Mouse (Mus musculus) hindbrain, embryonic 10.5 days (tissue): ENCODE data around the gene Cop1. TPM values are rescaled to one million over a fixed set of nuclear protein-coding genes. Genes with fewer than 3 reads are reported as not detected.

Source experiments
- DNase-seq: peaks from one replicate; pipeline ENCODE4 v3.0.0-alpha.2; 2017; ENCODE audit warnings: low spot score
- H3K27ac ChIP-seq: fragments of 300-500 bp; sonication (generic); 2 replicates; pipeline ENCODE4 v1.5.1; 2016; ENCODE audit warnings: mild to moderate bottlenecking, moderate library complexity
- H3K27me3 ChIP-seq: fragments of 300-500 bp; sonication (generic); 2 replicates; pipeline ENCODE4 v1.6.1; 2016; ENCODE audit warnings: mild to moderate bottlenecking; ENCODE audit not compliant: poor library complexity, insufficient read depth, severe bottlenecking
- H3K36me3 ChIP-seq: fragments of 300-500 bp; sonication (generic); 2 replicates; pipeline ENCODE4 v1.6.1; 2016; ENCODE audit warnings: mild to moderate bottlenecking, moderate library complexity
- H3K4me1 ChIP-seq: fragments of 300-500 bp; sonication (generic); replicated peaks from 2 replicates; pipeline ENCODE4 v1.6.1; 2016; ENCODE audit warnings: mild to moderate bottlenecking
- H3K4me3 ChIP-seq: fragments of 300-500 bp; sonication (generic); 2 replicates; pipeline ENCODE4 v1.5.1; 2016; ENCODE audit warnings: mild to moderate bottlenecking, moderate library complexity
- H3K9me3 ChIP-seq: fragments of 300-500 bp; sonication (generic); 2 replicates; pipeline ENCODE4 v1.6.1; 2016; ENCODE audit warnings: mild to moderate bottlenecking, moderate library complexity
- WGBS: fragments of 180-500 bp; shearing (Covaris S2); methylation state at CpG from one replicate; pipeline ENCODE4 v1.1.7; 2016; 5-methylcytosine and 5-hydroxymethylcytosine counted together
- polyA plus RNA-seq: library from polyadenylated mRNA; unstranded; fragments of >200 nt; fragmentation: Nextera tagmentation; extraction: Ambion mirVana; gene quantifications from 2 replicates; pipeline ENCODE4 v1.2.1, GENCODE M21; 2016

Cop1 gene
- polyA plus RNA-seq, 1 experiment from 2014 or later = 21.4 TPM

DNA sequence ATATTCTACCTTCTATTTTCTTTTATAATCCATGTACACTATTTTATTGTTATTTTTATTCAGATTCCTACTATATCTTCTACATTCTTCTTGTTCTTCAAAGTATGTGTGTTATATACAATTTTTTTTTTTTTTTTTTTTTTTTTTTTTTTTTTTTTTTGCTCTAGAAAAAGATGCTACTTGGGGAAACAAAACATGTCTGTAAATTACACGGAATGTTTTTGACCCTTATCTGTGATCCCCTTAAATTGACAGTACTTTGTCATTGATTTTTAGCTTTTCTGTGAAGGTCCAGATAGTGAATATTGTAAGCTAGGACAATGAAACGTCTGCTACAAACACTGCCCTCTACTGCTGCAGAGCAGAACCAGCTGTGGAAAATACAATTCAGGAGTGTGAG is 81.5 kb downstream of the Cop1 start:
- WGBS = 79% methylated on average over 2 of the region's 2 CpGs
- H3K4me1 ChIP-seq = no peaks in the 10 kb centered on the region

DNA sequence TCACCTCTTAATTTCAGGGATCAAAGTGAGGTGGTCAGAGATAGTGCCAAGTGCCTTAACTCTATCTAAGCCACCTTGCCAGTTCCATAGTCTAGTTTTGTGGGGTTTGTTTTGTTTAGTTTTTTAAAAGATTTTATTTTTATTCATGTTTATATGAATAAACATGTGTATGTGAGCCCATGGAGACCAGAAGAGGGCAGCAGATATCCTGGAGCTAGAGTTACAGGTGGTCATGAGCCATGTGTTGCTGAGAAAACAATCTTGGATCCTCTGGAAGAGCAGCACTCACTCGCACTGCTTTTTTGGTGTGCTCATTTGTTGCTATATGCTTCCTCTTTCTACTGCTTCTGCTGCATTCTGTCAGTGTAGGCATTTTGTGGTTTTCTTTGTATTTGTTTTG is 90.5 kb downstream of the Cop1 start:
- WGBS = 77% methylated on average over 1 of the region's 1 CpGs
- Histone ChIP-seq H3K36me3 (peaks cover 51% of the 10 kb centered on the region), H3K4me1 (no peaks in the 10 kb centered on the region), H3K27me3 (no peaks in the 10 kb centered on the region), H3K4me3 (no peak overlapping the region), H3K9me3 (no peaks in the 10 kb centered on the region), H3K27ac (no peak overlapping the region)
- DNase-seq = no peak

More for the DNA sequence above, 81.5 kb downstream of the Cop1 start:
- DNase-seq = no peak
- H3K4me3 ChIP-seq = no peak overlapping the region
- no peaks in the 10 kb centered on the region for H3K9me3 ChIP-seq
- no peak overlapping the region for H3K27ac ChIP-seq
- H3K36me3 ChIP-seq = peaks cover 37% of the 10 kb centered on the region
- no peaks in the 10 kb centered on the region for H3K27me3 ChIP-seq

DNA sequence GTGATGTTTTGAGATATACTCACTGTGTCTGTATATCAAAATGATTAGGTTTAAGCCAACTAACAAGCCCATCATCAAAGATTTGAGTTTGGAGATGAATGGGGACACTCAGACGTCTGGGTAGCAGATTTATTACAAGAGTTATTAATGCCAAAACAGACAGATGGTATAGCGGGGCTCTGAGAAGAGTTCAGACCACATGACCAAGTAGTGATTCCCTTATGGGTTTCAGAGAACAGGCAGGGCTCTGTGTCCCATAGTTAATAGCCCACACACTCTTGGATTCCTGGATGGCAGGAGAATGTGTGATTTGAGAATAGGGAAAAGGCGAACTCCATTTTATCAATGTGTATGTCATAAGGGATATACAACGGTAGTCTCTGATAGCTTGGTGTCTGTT is 98.9 kb downstream of the Cop1 start:
- 89% methylated on average over 4 of the region's 4 CpGs for WGBS
- H3K4me1 ChIP-seq = no peaks in the 10 kb centered on the region
- DNase-seq = no peak
- H3K27me3 ChIP-seq = no peaks in the 10 kb centered on the region
- H3K4me3 ChIP-seq = no peak overlapping the region
- peaks cover 87% of the 10 kb centered on the region for H3K36me3 ChIP-seq
- no peak overlapping the region for H3K27ac ChIP-seq
- H3K9me3 ChIP-seq = no peaks in the 10 kb centered on the region

DNA sequence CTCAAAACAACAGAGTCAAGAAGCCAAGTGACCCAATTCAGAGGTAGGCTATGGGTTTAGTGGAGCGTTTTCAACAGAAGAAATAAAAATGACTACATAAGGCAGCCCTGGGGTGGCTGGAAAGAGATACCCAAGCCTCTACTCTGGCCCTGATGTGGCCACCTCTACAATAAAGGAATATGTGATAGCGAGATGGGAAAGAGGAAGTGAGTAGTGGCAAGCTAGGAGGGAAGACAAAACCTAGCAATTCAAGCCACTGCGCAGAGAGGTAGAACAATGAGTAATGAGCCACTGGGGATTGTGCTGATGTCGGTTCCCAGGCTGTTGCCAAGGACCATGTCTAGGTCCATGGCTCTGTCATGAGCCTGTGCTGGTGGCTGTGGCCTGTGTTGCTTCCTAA is 102.0 kb downstream of the Cop1 start:
- peaks cover 91% of the 10 kb centered on the region for H3K36me3 ChIP-seq
- no peak overlapping the region for H3K27ac ChIP-seq
- WGBS = 92% methylated on average over 4 of the region's 4 CpGs
- no peaks in the 10 kb centered on the region for H3K27me3 ChIP-seq
- DNase-seq = no peak
- no peak overlapping the region for H3K4me3 ChIP-seq
- H3K9me3 ChIP-seq = no peaks in the 10 kb centered on the region
- H3K4me1 ChIP-seq = no peaks in the 10 kb centered on the region

DNA sequence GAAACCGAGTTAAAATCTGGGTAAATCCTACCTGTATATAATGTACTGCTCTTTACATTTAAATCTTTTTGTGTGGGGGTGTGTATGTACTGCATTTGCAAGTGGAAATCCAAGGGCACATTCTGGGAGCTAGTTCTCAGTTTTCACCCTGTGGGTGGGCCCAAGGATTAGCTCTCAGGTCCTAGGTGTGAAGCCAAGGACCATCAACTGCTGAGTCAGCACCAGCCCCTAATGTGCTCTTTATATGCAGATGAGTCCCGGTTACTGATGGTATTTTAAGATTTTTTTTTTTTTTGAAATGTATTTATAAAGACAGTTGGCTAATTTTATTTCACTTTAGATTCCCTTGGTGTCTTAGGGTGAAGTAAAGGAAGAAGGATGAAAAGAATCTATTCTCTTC is 110.2 kb downstream of the Cop1 start:
- no peaks in the 10 kb centered on the region for H3K4me1 ChIP-seq
- WGBS = 72% methylated on average over 2 of the region's 2 CpGs
- no peaks in the 10 kb centered on the region for H3K27me3 ChIP-seq
- peaks cover 68% of the 10 kb centered on the region for H3K36me3 ChIP-seq
- DNase-seq = no peak
- H3K27ac ChIP-seq = no peak overlapping the region
- no peaks in the 10 kb centered on the region for H3K9me3 ChIP-seq
- H3K4me3 ChIP-seq = no peak overlapping the region

DNA sequence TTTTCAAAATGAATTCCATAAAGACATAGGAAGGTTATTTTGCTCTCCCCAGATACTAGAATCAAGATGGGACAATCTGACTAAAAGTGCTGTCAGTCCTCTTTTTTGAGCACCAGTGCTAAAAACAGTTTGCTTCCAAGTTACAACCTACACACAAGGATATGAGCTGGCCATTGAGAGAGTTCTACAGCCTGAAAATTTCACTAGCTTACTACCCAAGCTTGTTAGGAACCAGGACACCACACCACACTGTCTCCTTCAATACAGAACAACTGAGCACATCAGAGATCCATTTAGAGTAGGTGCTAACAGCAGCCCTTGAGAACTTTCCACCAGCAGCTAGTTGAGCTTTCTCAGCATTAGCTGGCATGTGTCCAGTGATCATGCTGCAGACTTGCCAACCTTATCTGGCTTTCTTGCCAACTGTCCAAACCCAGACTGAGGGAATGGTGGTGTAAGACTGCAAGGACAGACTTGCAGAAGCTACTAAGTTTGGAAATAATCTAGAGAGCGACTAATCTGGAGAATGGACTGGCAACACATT is 123.0 kb downstream of the Cop1 start:
- no peak overlapping the region for H3K27ac ChIP-seq
- 96% methylated on average over 1 of the region's 1 CpGs for WGBS
- H3K4me3 ChIP-seq = no peak overlapping the region
- no peaks in the 10 kb centered on the region for H3K4me1 ChIP-seq
- H3K36me3 ChIP-seq = peaks cover 50% of the 10 kb centered on the region
- no peaks in the 10 kb centered on the region for H3K27me3 ChIP-seq
- H3K9me3 ChIP-seq = peaks cover 2% of the 10 kb centered on the region; the same call in 1 of the 2 replicates
- no peak for DNase-seq

DNA sequence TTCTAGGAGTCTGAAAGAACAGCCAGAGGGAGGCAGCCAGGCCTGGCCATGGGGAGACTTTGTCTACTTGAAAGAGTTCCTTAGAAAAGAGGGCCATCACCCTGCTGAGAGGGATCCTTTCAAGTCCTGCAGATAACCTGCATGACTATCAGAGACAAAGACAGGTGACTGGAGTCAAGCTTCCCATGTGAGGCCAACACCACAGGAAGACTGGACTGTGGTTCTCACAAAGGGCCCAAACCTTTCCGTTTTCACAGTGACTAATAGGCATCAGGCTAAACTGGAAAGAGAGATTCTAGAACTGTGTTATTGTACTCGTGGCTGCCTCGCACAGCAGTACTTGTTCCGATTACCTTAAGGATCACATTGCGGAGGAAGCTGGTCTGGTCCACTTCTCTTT is 126.6 kb downstream of the Cop1 start:
- Histone ChIP-seq H3K36me3 (peaks cover 22% of the 10 kb centered on the region), H3K9me3 (peaks cover 3% of the 10 kb centered on the region; the same call in 1 of the 2 replicates), H3K4me1 (no peaks in the 10 kb centered on the region), H3K4me3 (no peak overlapping the region), H3K27ac (no peak overlapping the region), H3K27me3 (no peaks in the 10 kb centered on the region)
- 66% methylated on average over 5 of the region's 5 CpGs for WGBS
- no peak for DNase-seq

DNA sequence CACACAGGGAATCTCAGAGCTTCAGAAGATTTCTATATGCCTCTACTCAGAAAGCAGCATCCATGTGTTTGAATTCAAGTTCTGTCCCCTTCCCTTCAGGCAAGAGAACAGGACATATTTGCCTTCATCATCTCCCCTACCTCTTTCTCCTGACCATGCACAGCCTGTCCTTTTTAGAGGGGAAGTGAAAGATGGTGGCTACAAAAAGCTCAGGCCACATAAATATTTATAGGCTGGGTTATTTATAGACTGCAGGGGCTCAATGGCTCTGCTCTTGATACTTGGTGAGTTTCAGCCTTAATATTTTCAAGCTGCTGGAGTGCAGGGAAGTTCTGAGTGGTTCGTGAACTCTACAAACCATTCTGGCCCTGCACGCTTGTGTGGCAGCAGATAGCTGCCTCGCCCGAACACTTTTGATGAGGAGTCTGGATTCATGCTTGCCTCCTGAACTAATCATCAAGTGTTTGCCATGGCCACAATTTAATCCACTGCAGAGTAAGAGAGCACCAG is 139.8 kb downstream of the Cop1 start:
- no peak overlapping the region for H3K27ac ChIP-seq
- H3K36me3 ChIP-seq = no peaks in the 10 kb centered on the region
- 87% methylated on average over 4 of the region's 4 CpGs for WGBS
- DNase-seq = no peak
- no peaks in the 10 kb centered on the region for H3K27me3 ChIP-seq
- H3K9me3 ChIP-seq = no peaks in the 10 kb centered on the region
- H3K4me1 ChIP-seq = no peaks in the 10 kb centered on the region
- H3K4me3 ChIP-seq = no peak overlapping the region

DNA sequence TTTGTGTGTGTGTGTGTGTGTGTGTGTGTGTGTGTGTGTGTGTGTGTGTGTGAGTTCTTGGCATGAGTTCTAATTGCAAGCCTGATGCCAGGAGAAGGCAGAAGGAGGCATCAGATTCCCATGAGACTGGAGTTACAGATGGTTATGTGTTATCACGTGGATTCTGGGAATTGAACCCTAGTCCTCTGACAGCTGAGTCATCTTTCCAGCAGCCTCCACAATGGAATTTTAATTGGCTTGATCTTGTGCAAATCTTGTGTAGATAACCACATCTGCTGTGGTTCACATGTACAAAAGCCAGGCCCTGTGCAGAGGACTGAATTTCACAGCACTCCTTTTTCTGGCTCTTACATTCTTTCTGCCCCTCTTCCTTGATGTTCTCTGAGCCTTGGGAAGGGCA is 150.1 kb downstream of the Cop1 start:
- DNase-seq = no peak
- Histone ChIP-seq H3K4me3 (no peak overlapping the region), H3K4me1 (no peaks in the 10 kb centered on the region), H3K9me3 (no peaks in the 10 kb centered on the region), H3K36me3 (no peaks in the 10 kb centered on the region), H3K27ac (no peak overlapping the region), H3K27me3 (no peaks in the 10 kb centered on the region)
- 83% methylated on average over 1 of the region's 1 CpGs for WGBS

DNA sequence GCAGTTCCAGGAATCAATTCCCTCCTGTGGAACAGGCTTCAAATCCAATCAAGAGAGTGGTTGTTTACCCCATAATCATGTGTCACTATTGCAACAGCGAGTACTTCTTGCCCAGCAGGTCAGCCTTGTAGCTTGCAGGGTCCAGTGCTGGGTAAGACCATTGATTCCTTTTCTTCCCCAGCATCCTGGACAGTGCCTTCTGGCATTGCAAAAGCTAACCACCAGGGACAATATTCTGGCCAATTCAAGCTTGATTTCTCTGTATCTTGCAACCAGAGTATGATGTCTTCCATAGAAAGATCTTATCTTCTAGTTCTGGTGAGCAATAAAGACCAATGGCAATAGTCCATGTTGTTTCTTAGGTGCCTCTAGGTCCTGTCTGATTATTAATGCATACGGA is 150.8 kb downstream of the Cop1 start:
- Histone ChIP-seq H3K36me3 (no peaks in the 10 kb centered on the region), H3K9me3 (no peaks in the 10 kb centered on the region), H3K4me1 (no peaks in the 10 kb centered on the region), H3K27ac (no peak overlapping the region), H3K4me3 (no peak overlapping the region), H3K27me3 (no peaks in the 10 kb centered on the region)
- no peak for DNase-seq
- WGBS = 86% methylated on average over 2 of the region's 2 CpGs

DNA sequence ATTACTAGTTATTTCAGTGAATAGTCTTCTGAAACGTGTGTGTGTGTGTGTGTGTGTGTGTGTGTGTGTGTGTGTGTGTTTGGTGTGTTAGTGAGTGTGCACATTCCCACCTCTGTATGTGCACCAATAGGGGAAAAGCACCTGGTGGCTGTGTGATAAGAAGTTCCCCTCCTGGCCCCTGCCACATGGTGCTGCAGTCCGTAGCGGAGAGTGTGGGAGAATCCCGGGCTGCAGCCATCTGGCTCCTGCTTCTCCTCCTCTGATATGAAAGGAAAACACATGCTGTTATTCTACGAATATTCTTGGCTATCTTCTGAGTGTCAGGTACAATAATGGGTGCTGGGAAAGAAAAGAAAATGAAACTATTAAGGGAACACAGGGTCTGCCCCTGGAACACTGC is 154.3 kb downstream of the Cop1 start:
- DNase-seq = no peak
- Histone ChIP-seq H3K4me3 (no peak overlapping the region), H3K9me3 (no peaks in the 10 kb centered on the region), H3K27me3 (no peaks in the 10 kb centered on the region), H3K36me3 (no peaks in the 10 kb centered on the region), H3K4me1 (no peaks in the 10 kb centered on the region), H3K27ac (no peak overlapping the region)
- 78% methylated on average over 5 of the region's 5 CpGs for WGBS

DNA sequence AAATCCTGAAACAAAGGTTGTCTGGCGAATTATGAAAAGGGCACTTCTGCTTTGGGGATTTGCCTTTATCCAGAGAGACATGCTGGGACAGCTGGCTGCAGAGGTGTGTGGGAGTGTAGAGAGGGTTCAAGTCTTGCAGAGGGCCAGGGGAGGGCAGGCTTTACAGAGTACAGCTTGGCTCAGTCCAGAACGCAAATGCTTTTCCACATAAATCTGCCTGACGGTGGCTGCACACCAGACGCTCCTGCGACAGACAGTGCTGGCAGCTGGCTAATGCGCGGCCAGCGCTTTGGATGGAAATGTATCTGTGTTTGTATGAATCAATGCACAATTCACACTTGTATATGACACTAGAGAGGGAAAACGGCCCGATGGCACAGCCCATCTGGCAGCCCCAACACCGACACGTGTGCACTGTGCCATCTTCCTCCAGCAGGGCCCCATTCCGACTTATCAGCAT is 156.5 kb downstream of the Cop1 start:
- DNase-seq = no peak
- 87% methylated on average over 13 of the region's 13 CpGs for WGBS
- Histone ChIP-seq H3K27ac (no peak overlapping the region), H3K9me3 (no peaks in the 10 kb centered on the region), H3K36me3 (no peaks in the 10 kb centered on the region), H3K4me3 (no peak overlapping the region), H3K27me3 (no peaks in the 10 kb centered on the region), H3K4me1 (peaks cover 10% of the 10 kb centered on the region)

DNA sequence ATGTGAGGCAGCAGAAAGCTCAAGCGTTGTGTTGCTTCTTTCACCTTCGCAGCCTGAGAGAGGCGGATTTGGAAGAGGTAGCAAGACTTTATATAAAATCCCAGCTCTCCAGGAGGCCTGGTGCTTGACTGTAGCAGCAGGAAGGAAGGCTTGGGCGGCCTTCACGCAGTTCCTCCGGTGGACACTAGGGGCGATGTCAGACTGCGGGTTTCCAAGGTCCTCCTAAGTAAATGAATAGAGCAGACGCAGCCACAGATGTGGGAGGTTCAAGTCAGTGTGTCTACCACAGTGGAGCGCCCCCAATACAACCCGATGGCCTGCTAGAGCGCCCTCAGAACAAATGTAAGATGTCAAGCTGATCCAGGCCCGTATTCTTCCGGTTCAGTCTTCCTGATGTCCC is 157.9 kb downstream of the Cop1 start:
- WGBS = 21% methylated on average over 14 of the region's 14 CpGs
- Histone ChIP-seq H3K27me3 (no peaks in the 10 kb centered on the region), H3K4me1 (peaks cover 10% of the 10 kb centered on the region), H3K36me3 (no peaks in the 10 kb centered on the region), H3K4me3 (no peak overlapping the region), H3K9me3 (no peaks in the 10 kb centered on the region), H3K27ac (no peak overlapping the region)
- DNase-seq = peak; percentile 79

DNA sequence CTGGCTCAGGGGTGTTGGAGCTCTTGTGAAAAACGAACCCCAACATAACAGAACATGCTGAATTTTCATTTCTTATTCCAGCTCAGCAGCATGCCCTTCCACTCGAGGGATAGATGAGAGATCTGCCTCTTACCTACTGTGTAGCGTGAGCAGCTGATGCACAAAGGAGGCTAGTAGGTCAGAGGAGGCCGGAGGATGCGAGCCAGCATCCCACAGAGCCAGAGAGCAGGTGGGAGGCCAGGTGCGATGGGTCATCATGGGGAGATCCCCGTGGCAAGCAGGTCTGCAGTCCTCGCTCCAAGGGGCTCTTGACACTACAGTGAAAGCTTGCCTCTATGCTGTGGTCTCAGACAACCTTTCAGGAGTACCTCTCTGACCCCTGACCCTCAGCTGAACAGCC is 160.5 kb downstream of the Cop1 start:
- Histone ChIP-seq H3K4me1 (peaks cover 13% of the 10 kb centered on the region), H3K36me3 (no peaks in the 10 kb centered on the region), H3K27ac (peak overlapping the region; percentile 60), H3K9me3 (no peaks in the 10 kb centered on the region), H3K4me3 (no peak overlapping the region), H3K27me3 (no peaks in the 10 kb centered on the region)
- no peak for DNase-seq
- WGBS = 59% methylated on average over 8 of the region's 8 CpGs
